Mouse (Mus musculus): ENCODE measurements around the gene 4930556J24Rik.
"Not testable (repeated sequence)": the region's sequence is repeated elsewhere in the genome, so short reads cannot be mapped to it uniquely, and the experiment has no call there.

Gene 4930556J24Rik

DNA sequence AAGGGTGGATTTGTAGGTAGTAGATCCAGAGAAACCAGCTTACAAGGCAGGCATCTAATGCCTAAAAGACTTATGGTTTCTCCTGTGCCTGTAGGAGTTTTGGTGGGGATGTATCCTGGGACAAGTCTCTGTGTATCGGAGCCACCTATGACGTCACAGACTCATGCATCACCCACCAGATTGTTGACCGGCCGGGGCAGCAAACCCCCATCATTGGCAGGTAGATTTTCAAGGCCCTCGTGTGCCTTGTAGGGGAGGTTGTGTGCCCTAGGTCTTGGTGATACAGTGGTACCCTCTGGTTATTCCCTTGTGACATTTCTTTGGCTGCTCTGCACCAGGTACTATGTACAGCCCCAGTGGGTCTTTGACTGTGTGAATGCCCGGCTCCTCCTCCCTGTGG is at the start of gene 4930556J24Rik:
Gene 4930556J24Rik (minus strand): TSS at position 101 of the 400 bp plus-strand sequence.
- no peak for DNase-seq (ENCODE audit: extremely low read depth, low read depth, low spot score)

DNA sequence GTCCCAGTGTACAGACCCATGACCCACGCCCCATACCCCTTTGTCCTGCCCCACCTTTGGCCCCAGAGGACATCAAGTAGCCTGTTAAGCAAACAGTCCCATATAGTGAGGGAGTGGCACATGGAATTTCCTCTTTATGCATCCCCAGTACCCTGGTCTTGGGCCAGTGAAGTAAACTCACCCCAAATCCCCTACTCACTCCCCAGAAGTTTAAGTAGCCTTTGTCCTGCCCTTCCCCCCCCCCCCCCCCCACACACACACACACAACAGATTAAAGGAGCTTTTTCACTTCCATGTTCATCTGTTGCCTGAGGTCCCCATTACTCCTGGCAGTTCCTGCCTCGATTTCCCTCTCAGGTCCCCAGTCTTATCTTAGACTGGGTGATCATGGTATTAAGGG is 46.7 kb upstream of the 4930556J24Rik start:
- DNase-seq (ENCODE audit: extremely low read depth, low read depth, low spot score): no peak

DNA sequence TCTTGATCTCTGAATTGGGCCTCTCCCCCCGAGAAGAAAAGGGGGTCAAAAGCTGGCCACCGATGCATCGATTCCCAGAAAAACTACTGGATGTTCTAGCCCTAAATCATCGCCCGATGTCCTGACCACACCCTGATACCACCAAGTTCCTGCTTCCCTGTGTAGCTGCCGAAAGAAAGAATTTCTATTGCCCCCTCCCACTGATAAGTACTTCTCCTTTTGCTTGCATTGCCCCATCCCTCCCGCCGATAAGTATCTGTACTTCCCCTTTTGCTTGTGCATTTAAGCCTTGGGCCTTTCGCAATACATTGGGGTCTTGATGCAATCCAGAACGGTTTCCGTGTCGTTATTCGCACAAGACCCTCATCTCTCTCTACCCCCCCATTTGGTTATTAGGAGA is 45.5 kb upstream of the 4930556J24Rik start:
- not testable (repeated sequence) for DNase-seq (ENCODE audit: extremely low read depth, low read depth, low spot score)

DNA sequence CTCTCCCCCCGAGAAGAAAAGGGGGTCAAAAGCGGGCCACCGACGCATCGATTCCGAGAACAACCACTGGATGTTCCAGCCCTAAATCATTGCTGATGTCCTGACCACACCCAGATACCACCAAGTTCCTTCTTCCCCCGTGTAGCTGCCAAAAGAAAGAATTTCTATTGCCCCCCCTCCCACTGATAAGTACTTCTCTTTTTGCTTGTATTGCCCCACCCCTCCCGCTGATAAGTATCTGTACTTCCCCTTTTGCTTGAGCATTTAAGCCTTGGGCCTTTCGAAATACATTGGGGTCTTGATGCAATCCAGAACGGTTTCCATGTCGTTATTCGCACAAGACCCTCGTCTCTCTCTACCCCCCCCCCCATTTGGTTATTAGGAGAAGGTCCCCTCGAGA is 39.2 kb upstream of the 4930556J24Rik start:
- not testable (repeated sequence) for DNase-seq (ENCODE audit: extremely low read depth, low read depth, low spot score)

DNA sequence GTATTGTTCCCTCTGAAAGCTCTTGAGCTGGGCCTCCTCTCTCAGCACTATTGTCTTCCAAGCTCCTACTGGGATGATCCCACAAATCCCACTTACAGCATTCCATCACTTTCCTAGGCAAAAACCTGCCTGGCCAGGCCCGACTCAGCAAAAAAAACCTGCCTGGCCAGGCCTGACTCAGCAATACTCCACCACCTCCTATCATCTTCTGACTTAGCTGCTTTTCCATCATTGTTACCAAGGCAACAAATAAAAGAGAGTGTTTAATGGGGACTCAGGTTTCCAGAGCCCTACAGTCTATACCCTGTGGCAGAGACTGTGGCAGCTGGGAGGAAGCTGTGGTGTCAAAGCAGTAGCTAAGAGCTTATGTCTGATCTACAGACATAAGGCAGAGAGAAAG is 36.0 kb upstream of the 4930556J24Rik start:
- no peak for DNase-seq (ENCODE audit: extremely low read depth, low read depth, low spot score)

DNA sequence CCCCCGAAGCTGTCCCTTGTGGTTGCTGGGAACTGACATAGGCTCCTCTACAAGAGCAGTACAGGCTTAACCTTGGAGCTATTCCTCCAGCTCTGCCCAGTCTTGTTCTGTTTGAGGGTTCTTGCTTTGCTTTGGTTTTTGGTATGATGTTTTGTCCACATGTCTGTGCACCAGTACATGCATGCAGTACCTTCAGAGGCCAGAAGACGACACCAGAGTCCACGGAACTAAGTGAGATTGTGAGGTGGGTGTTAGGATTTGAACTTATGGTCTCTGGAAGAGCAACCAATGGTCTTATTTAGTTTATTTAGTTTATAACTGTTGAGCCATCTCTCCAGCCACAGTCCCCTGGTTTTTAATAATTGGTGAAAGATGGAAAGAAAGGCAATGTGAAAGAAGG is 29.9 kb upstream of the 4930556J24Rik start:
- no peak for DNase-seq (ENCODE audit: extremely low read depth, low read depth, low spot score)

DNA sequence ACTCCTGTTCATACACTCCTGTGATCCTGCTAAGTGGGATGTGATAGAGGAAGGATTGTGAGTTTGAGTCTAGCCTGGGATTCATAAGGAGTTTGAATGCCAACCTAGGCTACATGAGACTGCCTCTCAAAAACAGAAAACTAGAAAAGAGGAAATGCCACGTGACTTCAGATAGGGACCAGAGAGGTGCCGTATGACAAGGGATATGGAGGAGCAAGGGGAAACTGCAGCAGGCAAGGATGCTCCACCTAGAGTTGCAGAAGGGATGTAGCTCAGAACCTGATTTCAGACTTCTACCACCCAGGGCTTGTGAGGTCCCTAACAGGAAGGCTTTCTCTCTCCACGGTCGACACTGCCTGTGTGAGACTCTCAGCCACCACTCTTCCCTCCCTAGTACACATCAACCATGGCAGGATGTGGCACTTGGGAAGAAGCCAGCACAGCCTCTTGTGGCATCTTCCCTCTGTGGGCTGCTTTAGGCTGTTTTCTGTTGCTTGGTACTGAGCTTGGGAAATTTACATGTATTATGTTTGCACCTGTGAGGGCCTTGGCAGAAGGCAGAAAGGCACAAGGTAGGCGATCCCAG is 28.7 kb upstream of the 4930556J24Rik start:
- no peak for DNase-seq (ENCODE audit: extremely low read depth, low read depth, low spot score)

DNA sequence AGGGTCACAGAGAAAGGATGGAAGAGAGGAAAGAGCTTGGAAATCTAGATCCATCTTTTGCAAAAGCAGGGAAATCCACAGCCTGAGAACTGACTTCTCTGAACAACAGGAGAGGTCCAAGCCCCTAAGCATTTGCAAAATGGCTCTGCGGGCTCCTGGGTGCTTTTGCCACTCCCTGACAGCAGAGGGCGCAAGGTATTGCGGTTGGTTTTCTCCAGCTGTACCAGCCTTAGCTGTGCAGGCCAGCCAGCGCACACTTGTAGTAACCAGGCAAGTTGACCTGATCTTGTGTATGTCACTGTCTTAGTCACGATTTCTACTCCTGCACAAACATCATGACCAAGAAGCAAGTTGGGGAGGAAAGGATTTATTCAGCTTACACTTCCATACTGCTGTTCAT is 25.0 kb upstream of the 4930556J24Rik start:
- DNase-seq (ENCODE audit: extremely low read depth, low read depth, low spot score): no peak

DNA sequence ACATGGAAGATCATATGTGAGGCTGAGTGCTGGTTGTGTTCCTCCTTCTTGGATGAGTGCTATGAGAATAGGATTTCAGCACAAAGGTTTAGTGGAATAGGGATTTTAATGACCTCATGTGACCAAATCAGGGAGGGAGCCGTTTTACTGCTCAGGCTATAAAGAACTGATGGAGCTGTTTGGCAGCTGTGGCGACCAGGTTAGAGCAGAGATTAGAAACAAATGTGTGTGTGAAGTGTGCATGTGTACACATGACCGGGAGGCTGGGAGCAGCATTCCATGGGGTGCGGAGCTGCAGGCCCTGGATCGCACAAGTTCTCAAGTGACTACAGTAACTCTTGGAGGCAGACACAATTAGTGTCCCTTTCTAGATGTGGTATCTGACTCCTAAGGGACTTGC is 23.0 kb upstream of the 4930556J24Rik start:
- DNase-seq (ENCODE audit: extremely low read depth, low read depth, low spot score): no peak

DNA sequence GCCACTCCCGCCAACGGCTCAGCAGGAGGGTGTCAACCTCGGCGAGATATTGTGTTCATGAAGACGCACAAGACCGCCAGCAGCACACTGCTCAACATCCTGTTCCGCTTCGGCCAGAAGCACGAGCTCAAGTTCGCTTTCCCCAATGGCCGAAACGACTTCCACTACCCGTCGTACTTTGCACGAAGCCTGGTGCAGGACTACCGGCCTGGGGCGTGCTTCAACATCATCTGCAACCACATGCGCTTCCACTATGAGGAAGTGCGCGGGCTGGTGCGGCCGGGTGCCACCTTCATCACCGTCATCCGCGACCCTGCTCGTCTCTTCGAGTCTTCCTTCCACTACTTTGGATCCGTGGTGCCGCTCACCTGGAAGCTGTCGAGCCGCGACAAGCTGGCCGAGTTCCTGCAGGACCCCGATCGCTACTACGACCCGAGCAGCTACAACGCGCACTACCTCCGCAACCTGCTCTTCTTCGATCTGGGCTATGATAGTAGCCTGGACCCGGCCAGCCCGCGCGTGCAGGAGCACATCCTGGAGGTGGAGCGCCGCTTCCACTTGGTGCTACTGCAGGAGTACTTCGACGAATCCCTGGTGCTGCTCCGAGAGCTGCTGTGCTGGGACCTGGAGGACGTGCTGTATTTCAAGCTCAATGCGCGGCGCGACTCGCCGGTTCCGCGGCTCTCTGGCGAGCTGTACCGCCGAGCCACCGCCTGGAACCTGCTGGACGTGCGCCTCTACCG is 21.6 kb upstream of the 4930556J24Rik start:
- DNase-seq (ENCODE audit: extremely low read depth, low read depth, low spot score): no peak

DNA sequence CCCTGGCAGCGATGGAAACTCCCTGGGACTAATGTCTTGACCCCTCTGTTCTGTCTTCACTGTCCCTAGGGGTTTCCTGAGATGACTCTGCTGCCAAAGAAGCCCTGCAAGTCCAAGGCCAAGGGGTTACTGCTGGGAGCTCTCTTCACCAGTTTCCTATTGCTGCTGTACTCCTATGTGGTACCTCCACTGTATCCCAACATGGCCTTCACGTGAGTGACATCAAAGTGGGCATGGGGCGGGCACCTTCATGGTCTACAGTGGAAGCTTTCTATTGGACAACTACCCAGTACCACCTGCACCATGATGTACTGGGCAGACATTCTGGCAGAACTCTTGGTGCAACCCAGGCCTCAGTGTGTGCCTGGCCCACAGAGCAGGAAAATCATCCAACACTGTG is 20.3 kb upstream of the 4930556J24Rik start:
- no peak for DNase-seq (ENCODE audit: extremely low read depth, low read depth, low spot score)

DNA sequence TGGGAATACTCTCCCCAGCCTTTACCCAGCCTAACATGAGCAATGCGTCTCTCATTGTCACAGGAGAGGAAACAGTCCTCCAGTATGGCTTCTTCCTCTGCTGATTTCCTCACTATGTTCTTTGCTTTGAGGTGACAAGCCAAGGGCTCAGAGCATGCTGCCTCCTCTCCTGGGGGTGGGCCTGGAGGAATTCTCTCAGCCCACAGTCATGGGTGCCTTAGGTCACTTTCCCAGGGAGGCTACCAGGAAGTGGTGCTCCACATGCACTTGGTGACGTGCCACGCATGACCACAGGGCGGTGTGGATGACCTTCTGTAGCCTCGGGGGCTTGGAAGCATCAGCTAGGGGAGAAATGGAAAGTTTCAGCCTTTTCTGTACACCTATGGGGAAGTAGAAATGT is 18.9 kb upstream of the 4930556J24Rik start:
- DNase-seq (ENCODE audit: extremely low read depth, low read depth, low spot score): no peak

DNA sequence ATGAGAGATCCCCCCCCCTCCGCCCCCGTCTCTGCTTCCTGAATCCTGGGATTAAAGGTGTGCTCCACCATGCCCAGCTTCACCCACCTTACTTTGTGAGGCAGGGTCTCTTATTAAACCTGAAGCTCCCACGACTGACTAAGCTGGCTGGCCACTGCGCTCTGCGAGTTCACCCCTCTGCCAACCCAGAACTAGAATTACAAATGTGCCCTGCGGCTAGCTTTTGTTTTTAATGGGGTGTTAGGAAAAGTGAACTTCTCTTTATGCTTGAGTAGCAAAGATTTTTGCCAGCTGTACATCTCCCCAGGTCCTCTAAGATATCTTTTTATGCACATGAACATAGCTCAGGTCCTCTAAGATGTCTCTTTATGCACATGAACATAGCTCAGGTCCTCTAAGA is 17.3 kb upstream of the 4930556J24Rik start:
- no peak for DNase-seq (ENCODE audit: extremely low read depth, low read depth, low spot score)

DNA sequence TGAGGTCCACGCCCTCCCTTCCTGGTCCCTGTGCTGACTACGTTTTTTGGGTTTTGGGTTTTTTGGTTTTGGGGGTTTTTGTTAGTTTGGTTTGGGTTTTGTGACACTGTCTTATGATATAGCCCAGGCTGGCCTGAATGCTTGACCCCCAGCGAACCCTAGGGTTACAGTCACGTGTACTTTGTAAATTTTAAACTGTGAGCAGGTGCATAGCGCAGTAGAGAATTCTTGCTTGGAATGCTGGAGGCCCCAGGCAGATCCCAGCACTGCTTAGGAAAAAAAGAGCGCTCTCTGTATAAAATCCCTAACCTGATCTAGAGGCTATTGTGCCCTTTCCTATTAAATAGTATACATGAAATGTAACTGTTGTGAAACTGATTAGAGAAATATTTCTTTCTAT is 16.6 kb upstream of the 4930556J24Rik start:
- DNase-seq (ENCODE audit: extremely low read depth, low read depth, low spot score): no peak

DNA sequence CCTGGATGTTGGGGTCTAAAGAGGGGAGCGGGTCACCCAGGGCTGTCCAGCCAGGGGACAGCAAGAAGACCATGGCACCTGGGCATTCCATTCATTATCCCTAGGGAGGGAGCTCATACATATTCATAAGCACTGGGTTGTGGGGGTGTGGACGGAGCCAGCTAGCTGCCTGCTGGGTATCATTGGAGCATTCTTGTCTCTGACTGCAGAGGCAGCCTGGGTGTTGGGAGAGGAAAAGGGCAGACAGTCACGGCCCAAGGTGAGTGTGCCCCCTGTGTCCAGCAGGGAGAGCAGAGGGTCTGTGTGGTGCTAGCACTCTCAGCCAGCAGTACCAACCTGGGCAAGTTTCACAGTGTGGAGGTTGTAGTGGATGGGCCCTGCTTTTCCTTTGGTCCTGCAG is 13.2 kb upstream of the 4930556J24Rik start:
- no peak for DNase-seq (ENCODE audit: extremely low read depth, low read depth, low spot score)

DNA sequence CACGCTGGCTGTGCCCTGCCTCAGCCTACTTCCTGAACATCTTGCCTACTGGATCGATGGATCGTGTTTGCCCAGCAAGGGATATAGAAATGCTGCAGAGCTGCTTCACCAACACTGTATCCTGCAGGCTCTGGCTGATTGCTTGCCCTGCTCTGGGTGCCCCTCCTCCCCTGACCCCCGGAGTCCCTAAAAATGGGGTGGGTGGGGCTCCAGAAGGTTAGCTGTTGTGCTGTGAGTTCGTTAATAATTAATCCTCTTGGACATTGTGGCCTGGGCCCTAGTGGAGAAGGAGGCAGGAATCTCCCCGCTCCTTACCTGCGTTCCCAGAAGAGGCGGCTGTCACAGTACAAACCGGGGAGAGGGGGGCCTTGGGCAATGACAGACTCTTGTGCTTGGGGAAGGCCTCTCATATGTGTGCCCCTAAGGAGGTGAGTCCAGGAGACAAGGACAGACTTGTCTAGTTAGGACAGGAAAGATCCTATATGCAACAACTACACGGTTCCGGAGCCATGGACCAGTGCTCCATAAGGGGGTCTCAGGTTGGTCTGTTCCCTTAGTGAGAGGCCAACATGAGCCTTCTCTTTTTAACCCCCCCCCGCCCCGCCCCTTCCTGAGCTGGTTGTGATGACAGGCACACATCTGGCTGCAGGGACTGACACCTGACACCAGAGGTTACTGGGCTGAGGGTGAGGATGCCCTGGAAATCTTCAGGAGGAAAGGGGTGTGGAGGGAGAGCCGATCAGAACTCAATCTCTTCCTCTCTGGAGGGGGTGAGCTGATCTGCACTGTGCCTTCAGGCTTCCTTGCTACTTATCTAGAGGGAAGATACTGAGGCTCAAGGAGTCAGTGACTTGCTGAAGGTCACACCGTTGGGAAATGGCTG is 7.5 kb upstream of the 4930556J24Rik start:
- DNase-seq (ENCODE audit: extremely low read depth, low read depth, low spot score): no peak

DNA sequence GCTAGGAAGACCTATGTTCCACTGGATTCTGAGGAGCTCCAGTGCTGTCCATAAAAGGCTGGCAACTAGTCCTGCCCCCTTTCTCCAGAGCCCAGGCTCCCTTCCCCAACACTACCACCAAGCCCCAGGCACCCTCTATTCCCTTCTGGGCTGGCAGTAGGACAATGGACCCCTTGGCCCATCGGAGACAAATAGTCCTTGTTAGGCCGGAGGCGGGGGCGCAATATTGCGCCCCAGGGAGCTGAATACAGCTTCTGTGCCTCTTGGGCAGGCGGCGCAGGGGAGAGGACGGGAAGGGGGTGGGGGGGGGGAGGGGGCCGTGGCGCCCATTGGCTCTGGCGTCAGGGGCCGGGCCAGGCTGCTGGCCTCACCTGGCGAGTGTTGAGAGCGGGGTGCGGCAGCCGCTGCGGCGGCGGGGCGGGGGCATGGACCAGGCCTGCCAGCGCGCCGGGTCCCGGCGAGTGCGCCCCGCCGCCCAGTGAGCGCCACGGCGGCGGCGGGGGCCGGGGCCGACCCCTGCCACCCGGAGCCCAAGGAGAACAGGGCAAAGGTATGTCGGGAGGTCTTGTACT is 6.8 kb upstream of the 4930556J24Rik start, which contains the start of gene Gal3st1:
Gene Gal3st1 (plus strand): TSS at position 346 of the 572 bp plus-strand sequence.
- no peak for DNase-seq (ENCODE audit: extremely low read depth, low read depth, low spot score)

DNA sequence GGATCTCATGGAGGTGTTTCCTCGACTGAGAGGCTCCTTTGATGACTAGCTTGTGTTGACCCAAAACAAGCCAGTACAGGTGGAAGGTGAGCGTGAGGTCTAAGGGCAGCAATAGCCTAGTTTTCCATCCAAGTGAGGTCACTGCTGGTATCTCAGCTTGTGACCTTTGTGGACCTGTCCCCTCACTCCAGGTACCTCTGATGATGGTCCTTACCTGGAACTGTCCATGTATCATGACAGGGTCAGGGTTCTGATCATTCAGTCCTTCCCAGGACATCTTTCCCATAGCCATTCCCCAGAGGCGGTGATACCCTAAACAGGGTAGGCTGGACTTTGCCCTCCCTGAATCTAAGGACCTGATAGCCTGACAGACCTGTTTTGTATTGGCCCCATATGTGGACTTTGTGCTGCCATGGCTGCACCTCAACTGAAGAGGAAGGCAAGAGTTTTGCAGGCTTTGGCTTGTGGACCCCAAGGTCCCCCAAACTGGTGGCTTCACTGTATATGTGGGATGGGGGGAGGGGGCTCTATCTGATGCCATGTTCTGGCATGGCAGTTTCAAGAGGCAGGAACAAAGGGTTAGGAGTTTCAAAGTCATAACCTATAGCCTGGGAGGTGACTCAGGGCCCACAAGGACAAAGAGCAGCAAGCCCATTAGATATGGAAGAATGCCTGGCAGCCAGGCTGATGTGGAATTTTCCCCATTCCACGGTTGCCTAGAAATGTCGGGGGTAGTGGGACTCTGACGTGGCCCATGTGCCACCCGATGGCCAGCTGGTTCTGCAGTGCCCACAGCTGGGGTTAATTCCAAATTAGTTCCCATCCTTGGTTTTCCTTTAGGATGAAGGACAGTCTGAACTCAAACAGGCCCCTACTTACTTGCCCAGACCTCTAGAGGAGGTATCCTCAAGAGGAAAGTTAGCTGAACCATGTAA is 6.0 kb upstream of the 4930556J24Rik start:
- no peak for DNase-seq (ENCODE audit: extremely low read depth, low read depth, low spot score)

DNA sequence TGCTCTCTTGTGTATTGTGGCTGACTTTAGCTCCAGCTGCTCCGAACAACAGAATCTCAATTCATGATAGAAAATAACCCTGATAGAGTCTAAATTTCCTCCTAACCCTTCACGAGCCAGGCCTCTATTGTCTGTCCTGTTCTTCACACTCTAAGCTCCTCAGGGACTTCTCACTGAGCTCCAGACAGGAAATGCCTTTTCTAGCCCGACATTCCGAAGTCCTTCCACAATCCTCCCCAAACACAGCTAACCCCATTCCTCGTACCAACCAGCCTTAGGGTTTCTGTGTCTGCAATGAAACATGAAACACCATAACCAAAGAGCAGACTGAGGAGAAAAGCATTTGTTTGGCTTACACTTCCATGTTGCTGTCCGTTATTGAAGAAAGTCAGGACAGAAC is 5.0 kb upstream of the 4930556J24Rik start:
- no peak for DNase-seq (ENCODE audit: extremely low read depth, low read depth, low spot score)

DNA sequence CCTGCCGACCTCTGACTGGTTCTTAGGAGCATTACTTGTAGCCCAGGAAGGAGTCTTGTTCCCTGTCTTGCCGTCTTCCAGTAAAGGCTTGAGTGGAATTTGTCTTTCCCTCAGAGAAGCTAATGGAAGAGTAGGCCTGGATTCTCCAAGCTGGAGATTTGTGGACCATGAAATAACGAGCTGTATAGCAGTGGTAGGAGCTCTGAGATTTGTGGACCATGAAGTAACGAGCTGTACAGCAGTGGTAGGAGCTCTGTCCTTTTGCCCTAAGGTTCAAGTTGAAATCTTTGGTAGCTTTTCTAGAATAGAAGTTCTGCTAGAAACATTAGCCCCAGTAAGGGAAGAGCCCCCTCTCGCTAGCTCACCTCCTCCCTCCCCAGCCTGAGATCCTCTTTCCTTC is 1.8 kb upstream of the 4930556J24Rik start:
- no peak for DNase-seq (ENCODE audit: extremely low read depth, low read depth, low spot score)
